Mouse (Mus musculus): ENCODE results near the gene Crk. TPM values are rescaled to one million over a fixed set of nuclear protein-coding genes. Genes with fewer than 3 reads are reported as not detected.

Gene Crk
- polyA plus RNA-seq, 1 experiment = 91.5 TPM

DNA sequence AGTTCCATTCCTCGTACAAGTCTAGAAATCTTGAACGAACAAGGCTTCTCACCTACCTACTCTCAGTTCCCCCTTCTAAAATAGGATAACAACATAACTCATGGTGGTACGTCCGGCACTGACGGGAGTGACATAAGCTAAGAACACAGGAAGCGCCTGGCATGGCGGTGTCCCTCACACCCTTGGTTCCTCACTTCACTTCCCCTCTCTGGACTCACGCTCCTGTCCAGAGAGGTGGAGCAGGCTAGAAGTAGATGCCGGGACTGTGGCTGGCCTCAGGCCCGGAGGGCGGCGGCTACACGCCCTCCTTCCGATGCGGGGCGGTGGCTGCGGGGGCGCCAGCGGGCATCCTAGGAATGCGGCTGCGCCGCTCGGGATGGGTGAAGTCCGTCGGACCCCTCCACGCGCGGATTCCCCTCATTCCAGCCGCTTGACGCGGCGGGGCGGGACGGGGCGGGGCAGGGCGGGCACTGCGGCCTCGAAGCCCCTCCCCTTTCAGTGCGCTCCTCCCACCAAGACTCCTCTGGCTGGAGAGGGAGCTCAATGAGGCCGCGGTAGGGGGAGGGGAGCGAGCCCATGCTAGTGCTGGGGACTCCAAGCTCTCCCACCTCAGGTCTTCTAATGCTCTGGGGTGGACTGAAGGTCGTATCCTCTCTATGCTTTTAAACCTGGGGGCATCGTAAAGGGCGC is 25.1 kb upstream of the Crk start:
- H3K9me3 ChIP-seq (replicated peaks; ENCODE audit: control insufficient read depth, insufficient read depth, low read length, poor library complexity, severe bottlenecking) = no peaks in the 10 kb centered on the region
- H3K4me3 ChIP-seq (ENCODE audit: low read depth, low read length) = peak overlapping the region; percentile 69
- H3K27ac ChIP-seq (ENCODE audit: insufficient read depth, low read length) = peak overlapping the region; percentile 62
- peak overlapping the region; percentile 77 for H3K9ac ChIP-seq (ENCODE audit: low read depth, poor library complexity, severe bottlenecking)
- H3K4me1 ChIP-seq (ENCODE audit: control insufficient read depth, insufficient read depth, low read length) = peaks cover 8% of the 10 kb centered on the region
- no peaks in the 10 kb centered on the region; the same call in 1 of the 2 replicates for H3K36me3 ChIP-seq (ENCODE audit: control insufficient read depth, insufficient read depth, low read length, poor library complexity, severe bottlenecking)
- H3K27me3 ChIP-seq (ENCODE audit: control insufficient read depth, insufficient read depth, low read length, poor library complexity, severe bottlenecking) = no peaks in the 10 kb centered on the region
- TF ChIP-seq EP300 (IDR thresholded peaks at IDR 0.05; ENCODE audit: insufficient read depth, low read depth, low read length) (no peak), POLR2A (IDR thresholded peaks at IDR 0.05; ENCODE audit: insufficient read depth, low read length) (peak; percentile 27)

DNA sequence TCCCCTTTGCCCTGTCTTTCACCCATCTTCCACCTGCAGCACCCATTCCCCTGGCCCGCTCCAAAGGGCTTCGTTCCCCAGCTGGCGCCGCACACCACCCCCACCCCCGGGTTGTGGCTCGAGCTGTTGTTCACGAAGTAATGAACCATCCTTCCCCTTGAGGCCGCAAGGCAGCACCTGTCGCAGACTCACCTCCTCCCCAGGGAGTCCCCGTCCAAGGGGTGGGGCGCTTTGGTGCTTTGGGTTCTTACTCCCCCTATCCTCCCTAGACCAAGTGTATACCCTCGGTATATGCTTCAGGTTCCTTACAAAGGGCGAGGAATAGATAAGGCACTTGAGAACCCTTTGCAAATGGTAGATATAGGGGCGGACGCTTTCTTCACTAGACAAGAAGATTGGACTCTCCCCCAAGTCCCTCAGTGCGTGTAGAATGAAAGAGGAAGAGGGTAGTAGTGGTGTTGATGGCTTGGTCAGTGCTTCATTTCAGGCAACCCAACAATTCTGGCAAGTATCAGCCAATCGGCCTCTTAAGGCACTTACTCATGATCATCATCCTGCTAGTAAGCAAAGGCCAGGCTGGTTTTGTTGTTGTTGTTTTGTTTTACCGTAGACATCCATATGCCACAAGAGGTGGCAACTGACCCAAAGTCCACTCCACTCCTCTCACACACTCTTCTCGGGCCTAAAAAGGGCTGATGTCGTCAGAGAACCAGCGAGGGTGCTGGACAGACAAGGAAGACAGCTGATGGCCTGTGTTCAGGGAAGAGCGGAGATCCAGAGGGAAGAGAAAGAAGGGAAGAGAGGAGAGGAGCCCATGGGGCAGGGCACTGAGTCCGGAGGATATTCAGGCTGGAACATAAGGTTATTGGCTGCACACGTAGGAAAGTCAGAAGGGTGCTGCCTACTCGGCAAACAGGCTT is 24.3 kb upstream of the Crk start:
- no peak for TF ChIP-seq EP300 (IDR thresholded peaks at IDR 0.05; ENCODE audit: insufficient read depth, low read depth, low read length)
- no peak for TF ChIP-seq POLR2A (IDR thresholded peaks at IDR 0.05; ENCODE audit: insufficient read depth, low read length)
- TF ChIP-seq CTCF (IDR thresholded peaks at IDR 0.05; ENCODE audit: low read depth, low read length) = no peak
- Histone ChIP-seq H3K4me3 (ENCODE audit: low read depth, low read length) (peak overlapping the region; percentile 55), H3K9ac (ENCODE audit: low read depth, poor library complexity, severe bottlenecking) (peak overlapping the region; percentile 77), H3K9me3 (replicated peaks; ENCODE audit: control insufficient read depth, insufficient read depth, low read length, poor library complexity, severe bottlenecking) (no peaks in the 10 kb centered on the region), H3K36me3 (ENCODE audit: control insufficient read depth, insufficient read depth, low read length, poor library complexity, severe bottlenecking) (no peaks in the 10 kb centered on the region; the same call in 1 of the 2 replicates), H3K4me1 (ENCODE audit: control insufficient read depth, insufficient read depth, low read length) (peaks cover 8% of the 10 kb centered on the region), H3K27me3 (ENCODE audit: control insufficient read depth, insufficient read depth, low read length, poor library complexity, severe bottlenecking) (no peaks in the 10 kb centered on the region), H3K27ac (ENCODE audit: insufficient read depth, low read length) (peak overlapping the region; percentile 30; the same call in 1 of the 2 replicates)

DNA sequence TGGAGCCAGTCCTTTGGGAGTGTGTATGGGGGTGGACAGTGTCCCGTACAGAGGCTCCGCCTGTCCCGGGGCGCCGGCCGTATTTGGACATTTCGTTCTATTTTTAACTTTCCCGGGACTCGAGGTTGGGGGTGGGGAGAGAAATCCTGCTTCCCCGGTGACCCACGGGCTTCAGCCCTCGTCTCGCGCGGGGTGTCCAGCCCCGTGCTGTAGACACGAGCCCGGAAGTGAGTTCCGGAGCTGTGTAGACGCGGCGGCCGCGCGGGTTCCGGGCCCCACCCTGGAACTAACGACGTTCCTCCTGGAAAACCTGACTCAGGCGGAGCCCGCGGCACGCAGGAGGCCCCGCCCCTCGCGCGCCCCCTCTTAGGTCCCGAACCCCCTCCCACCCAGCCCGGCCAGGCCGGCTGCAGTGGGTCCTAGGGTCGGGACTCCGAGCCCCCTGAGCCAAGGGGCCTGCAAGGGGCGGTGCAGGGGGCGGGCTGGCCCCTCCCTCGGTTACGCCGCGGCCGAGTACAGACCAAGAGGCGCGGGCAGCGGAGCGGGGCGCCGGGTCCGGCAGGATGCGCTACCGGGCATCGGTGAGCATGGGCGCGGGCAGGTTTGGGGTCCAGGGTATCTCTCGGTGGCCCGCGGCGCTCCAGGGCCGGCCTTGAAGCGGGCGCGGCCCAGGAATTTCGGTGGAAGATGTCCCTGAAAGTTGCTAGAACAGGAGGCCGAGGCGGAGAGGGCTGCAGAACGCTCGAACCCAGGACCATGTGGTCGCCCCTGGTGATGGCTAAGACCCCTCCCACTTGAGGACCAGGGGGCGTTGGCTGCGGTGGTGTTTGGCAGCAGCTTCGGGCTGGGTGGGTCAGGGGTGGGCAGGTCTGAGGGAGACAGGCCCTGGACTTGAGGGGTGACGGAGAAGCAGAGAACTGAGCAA is 23.2 kb upstream of the Crk start:
- Histone ChIP-seq H3K4me1 (ENCODE audit: control insufficient read depth, insufficient read depth, low read length) (peaks cover 8% of the 10 kb centered on the region), H3K27me3 (ENCODE audit: control insufficient read depth, insufficient read depth, low read length, poor library complexity, severe bottlenecking) (no peaks in the 10 kb centered on the region), H3K4me3 (ENCODE audit: low read depth, low read length) (peak overlapping the region; percentile 47), H3K9ac (ENCODE audit: low read depth, poor library complexity, severe bottlenecking) (peak overlapping the region; percentile 77), H3K9me3 (replicated peaks; ENCODE audit: control insufficient read depth, insufficient read depth, low read length, poor library complexity, severe bottlenecking) (no peaks in the 10 kb centered on the region), H3K36me3 (ENCODE audit: control insufficient read depth, insufficient read depth, low read length, poor library complexity, severe bottlenecking) (peaks cover 6% of the 10 kb centered on the region), H3K27ac (ENCODE audit: insufficient read depth, low read length) (peak overlapping the region; percentile 16; the same call in 1 of the 2 replicates)
- TF ChIP-seq EP300 (IDR thresholded peaks at IDR 0.05; ENCODE audit: insufficient read depth, low read depth, low read length) (no peak), POLR2A (IDR thresholded peaks at IDR 0.05; ENCODE audit: insufficient read depth, low read length) (no peak), CTCF (IDR thresholded peaks at IDR 0.05; ENCODE audit: low read depth, low read length) (no peak)

DNA sequence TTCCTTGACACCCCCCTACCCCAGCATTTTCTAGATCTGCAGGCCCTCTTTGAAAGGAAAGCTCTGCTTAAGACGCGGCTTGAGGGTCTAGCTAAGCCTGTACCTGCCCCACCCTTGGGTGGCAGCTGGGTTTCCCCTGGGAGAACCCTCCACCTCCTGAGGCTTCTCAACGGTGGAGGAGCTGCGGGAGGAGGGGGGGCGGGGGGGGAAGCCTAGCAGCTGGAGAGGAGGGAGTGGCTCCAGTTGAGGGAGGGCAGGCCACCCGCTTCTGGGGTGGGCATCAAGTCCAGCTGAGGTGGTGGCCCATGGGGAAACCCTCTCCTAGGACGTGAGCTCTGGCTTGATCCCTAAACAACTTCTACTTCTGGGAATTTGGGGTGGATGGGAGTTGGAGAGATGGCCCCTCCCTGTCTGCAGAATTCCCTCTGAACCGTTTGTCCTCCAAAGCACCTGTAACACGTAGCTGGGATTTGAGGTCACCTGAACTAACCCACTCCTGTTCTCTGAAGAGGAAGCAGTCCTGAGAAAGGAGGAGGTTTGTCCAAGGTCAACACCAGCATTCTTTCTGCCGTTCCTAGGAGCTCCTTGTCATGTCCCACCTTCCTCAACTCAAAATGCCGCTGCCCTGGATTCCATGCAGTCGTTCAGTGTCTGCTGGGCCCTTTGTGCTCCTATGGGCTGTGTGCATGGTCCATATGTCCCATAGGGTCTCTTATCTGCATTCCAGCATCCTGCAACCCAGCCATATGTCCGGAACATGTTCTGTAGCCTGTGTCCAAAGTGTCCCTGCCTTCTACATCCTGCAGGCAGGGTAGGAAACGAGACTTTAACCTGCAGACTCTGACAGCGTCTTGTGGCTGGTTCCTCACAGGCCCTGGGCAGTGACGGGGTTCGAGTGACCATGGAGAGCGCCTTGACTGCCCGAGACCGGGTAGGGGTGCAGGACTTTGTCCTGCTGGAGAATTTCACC is 22.2 kb upstream of the Crk start:
- Histone ChIP-seq H3K4me3 (ENCODE audit: low read depth, low read length) (peak overlapping the region; percentile 47), H3K9me3 (replicated peaks; ENCODE audit: control insufficient read depth, insufficient read depth, low read length, poor library complexity, severe bottlenecking) (no peaks in the 10 kb centered on the region), H3K4me1 (ENCODE audit: control insufficient read depth, insufficient read depth, low read length) (peaks cover 8% of the 10 kb centered on the region), H3K9ac (ENCODE audit: low read depth, poor library complexity, severe bottlenecking) (peak overlapping the region; percentile 77), H3K36me3 (ENCODE audit: control insufficient read depth, insufficient read depth, low read length, poor library complexity, severe bottlenecking) (peaks cover 9% of the 10 kb centered on the region), H3K27ac (ENCODE audit: insufficient read depth, low read length) (no peak overlapping the region), H3K27me3 (ENCODE audit: control insufficient read depth, insufficient read depth, low read length, poor library complexity, severe bottlenecking) (no peaks in the 10 kb centered on the region)
- TF ChIP-seq EP300 (IDR thresholded peaks at IDR 0.05; ENCODE audit: insufficient read depth, low read depth, low read length) (no peak), POLR2A (IDR thresholded peaks at IDR 0.05; ENCODE audit: insufficient read depth, low read length) (no peak), CTCF (IDR thresholded peaks at IDR 0.05; ENCODE audit: low read depth, low read length) (no peak)

DNA sequence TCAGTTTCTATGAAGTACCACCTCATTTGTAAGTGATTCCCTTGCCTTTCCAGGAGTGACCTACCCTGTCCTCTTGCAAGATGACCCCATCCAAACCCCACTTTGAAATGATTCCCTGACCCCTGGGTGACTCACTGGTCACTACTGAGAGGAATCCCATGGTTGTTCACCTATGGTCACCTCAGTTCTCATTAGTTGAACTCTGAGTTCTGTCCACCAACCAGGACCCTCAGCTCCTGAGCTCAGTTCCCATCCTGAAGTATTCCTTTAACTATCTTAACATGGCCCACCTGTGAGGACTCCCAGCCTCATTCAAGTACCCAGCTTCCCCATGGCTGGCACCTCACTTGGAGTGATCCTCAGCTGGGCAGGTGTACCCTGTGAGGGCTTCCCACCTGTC is 21.2 kb upstream of the Crk start:
- H3K9ac ChIP-seq (ENCODE audit: low read depth, poor library complexity, severe bottlenecking) = no peak overlapping the region

More for the DNA sequence above, 21.2 kb upstream of the Crk start:
- H3K27ac ChIP-seq (ENCODE audit: insufficient read depth, low read length) = no peak overlapping the region
- no peaks in the 10 kb centered on the region for H3K9me3 ChIP-seq (replicated peaks; ENCODE audit: control insufficient read depth, insufficient read depth, low read length, poor library complexity, severe bottlenecking)
- TF ChIP-seq POLR2A (IDR thresholded peaks at IDR 0.05; ENCODE audit: insufficient read depth, low read length) (no peak), CTCF (IDR thresholded peaks at IDR 0.05; ENCODE audit: low read depth, low read length) (no peak), EP300 (IDR thresholded peaks at IDR 0.05; ENCODE audit: insufficient read depth, low read depth, low read length) (no peak)
- H3K4me3 ChIP-seq (ENCODE audit: low read depth, low read length) = no peak overlapping the region
- H3K36me3 ChIP-seq (ENCODE audit: control insufficient read depth, insufficient read depth, low read length, poor library complexity, severe bottlenecking) = peaks cover 11% of the 10 kb centered on the region
- H3K27me3 ChIP-seq (ENCODE audit: control insufficient read depth, insufficient read depth, low read length, poor library complexity, severe bottlenecking) = no peaks in the 10 kb centered on the region
- H3K4me1 ChIP-seq (ENCODE audit: control insufficient read depth, insufficient read depth, low read length) = peaks cover 8% of the 10 kb centered on the region
